Mouse (Mus musculus): Measurements from ENCODE around the gene Ascc3. TPM values are rescaled to one million over a fixed set of nuclear protein-coding genes. Genes with fewer than 3 reads are reported as not detected.

Ascc3 gene
- polyA plus RNA-seq (2017; shearing (Covaris generic)) = 114 TPM

GRCm38 (mm10) chr10:50592355-50593293 lies at the start of gene Ascc3:
Gene Ascc3, plus strand, starts transcription at chr10:50592669.

DNA sequence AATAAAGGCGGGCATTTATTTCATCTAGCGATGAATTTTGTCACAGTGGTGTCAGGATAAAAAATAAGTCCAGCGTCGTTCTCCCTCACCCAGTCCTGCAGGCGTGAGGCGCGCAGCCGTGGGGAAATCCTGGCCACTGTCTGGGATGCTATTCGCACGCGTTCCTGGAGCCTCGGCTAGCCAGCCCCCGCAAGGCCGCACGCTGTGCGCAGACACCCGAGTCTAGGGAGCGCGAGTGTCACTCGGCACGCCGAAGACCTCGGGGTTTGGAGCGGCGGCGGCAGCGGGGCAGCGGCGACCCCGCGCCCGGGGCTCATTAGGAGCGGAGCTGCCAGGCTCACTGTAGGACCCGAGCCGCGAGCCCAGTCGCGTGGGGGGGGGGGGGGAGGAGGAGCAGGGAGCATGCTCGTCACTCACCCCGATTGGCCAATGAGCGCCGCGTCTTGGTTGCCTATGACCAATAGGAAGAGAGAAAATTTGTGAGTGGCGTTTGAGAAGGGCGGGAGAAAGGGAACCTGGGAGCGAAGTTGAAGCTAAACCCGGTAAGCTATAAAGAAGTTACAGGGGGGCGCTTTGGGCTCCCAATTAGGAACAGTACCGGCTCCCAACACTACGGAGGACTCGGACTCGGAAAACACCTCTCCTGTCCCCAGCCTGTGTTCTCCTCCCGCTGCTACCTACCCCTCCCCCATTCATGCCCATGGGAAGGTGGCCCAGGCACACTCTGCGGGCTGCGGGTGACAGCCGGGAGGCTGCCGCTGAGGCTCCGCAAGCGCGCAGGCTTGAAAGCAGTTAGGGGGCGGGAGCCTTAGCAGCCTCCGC lies 301.9 kb downstream of the Ascc3 start, which contains the start of gene Sim1:
Sim1 (plus strand) TSS at position 585 of the 822 bp plus-strand sequence.

All from effector memory CD4-positive, alpha-beta T cell, adult 5 months (primary cell).